Mouse (Mus musculus): Measurements from ENCODE around the gene Cdkn2a.

- no peak for TF ChIP-seq POLR2A (IDR thresholded peaks at IDR 0.05; ENCODE audit: borderline replicate concordance, extremely low read depth, low read depth, low read length)
- TF ChIP-seq CTCF (IDR thresholded peaks at IDR 0.05; ENCODE audit: insufficient read depth, low read length), result no peak
Measured at GRCm38 (mm10) chr4:89293516-89293915, 937 bp downstream of the Cdkn2a start.
